Mouse (Mus musculus): Measurements from ENCODE around the gene Akap13.

Gene Akap13

DNA sequence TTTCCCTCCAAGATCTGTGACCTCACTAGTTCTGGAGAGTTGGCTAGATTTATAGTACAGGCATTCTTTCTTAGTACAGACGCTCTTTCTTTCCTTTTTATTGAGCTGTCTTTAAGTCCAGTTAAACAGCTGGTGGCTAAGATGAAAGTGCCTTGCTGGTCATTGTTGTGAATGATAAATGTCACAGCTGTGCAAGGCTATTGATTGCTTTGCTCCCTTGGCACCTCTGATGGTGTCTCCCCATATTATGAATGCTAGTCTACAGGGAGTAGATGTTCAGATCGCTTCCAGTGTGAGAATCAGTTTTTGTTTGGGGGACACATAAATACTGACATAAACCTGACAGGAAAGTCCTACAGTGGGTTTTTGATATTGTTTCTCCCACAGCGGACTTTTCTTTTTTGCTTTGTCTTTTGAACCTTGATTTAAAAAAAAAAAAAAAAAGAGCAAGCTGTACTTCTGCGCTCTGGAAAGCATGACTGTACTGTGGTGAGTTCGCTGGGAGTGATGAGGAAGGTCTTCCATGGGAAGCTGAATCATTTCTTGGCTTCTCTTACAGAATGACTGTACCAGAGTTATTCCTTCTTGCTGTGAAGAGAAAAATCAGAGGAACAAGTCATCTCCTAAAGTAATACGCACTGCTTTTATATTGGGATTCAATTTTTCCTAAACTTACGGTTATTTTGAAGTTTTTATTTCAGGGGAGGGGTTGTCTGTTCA is 178.6 kb downstream of the Akap13 start:
- no peak for DNase-seq (ENCODE audit: low spot score)

- no peak for DNase-seq (ENCODE audit: low spot score)
Observed at GRCm38 (mm10) chr7:75638769-75639168, 183.4 kb downstream of the Akap13 start.

- no peak for DNase-seq (ENCODE audit: low spot score)
Observed at GRCm38 (mm10) chr7:75639541-75639940, 184.2 kb downstream of the Akap13 start.

- DNase-seq (ENCODE audit: low spot score) = no peak
Observed at GRCm38 (mm10) chr7:75640074-75640473, 184.7 kb downstream of the Akap13 start.

- no peak for DNase-seq (ENCODE audit: low spot score)
Observed at GRCm38 (mm10) chr7:75640671-75641070, 185.3 kb downstream of the Akap13 start.

DNA sequence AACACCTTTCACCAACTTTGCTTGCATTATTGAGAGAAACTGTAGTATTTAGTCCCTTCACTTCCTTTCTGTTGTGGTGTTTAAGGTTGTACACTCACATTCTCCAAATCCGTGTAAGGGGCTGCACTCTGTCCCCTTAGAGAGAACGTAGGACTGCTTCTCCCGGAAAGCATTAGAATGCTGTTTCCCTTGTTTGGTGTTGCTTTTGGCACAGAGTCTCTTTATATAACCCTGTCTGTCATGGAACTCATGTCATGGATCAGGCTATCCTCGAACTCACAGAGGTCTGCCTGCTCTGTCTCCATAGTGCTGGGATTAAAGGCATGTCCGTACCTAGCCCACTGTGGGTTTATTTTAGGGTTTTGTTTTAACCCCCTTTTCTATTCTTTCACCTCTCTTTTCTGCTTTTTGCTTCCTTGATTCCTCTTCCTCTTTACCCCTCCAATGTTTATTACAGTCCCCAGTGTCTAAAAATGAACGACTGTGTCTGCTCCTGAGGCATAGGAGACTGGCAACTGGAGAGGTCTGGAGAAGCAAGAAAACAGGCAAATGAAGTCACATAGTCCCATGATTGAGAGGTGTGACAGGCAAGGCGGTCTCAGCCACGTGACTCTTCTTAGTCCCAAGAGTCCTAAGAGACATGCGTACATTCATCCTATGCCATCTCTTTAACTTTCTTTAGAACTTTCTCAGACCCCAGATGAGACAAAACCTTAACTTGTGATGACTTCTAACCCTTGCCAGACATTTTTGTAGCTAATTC is 186.3 kb downstream of the Akap13 start:
- no peak for DNase-seq (ENCODE audit: low spot score)

- no peak for DNase-seq (ENCODE audit: low spot score)
Observed at GRCm38 (mm10) chr7:75642178-75642777, 186.9 kb downstream of the Akap13 start.

GRCm38 (mm10) chr7:75642846-75643563 is 187.7 kb downstream of the Akap13 start:
- DNase-seq (ENCODE audit: low spot score) = no peak

GRCm38 (mm10) chr7:75643986-75644385 is 188.7 kb downstream of the Akap13 start:
- no peak for DNase-seq (ENCODE audit: low spot score)

DNA sequence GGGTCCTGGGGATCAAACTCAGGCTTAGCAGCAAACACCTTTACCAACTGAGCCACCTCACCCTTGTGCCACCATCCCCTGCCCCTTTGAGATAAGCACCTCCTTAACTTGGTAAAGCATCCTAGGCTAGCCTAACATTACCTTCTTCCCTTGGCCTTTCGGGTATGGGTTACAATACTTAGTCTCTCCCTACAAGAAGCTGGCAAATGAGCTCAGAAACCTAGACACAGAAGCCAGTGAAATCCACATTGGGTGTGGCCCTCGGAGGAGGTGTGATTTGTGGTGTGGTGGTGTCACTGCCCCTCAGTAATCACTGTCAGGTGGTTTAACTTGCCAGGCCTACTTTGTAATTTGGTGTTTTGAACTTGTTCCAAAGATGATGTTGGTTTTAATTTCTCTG is 189.3 kb downstream of the Akap13 start:
- no peak for DNase-seq (ENCODE audit: low spot score)

GRCm38 (mm10) chr7:75645156-75645933 is 190.0 kb downstream of the Akap13 start:
- no peak for DNase-seq (ENCODE audit: low spot score)

- DNase-seq (ENCODE audit: low spot score) = no peak
Observed at GRCm38 (mm10) chr7:75648051-75648450, 192.7 kb downstream of the Akap13 start.

DNA sequence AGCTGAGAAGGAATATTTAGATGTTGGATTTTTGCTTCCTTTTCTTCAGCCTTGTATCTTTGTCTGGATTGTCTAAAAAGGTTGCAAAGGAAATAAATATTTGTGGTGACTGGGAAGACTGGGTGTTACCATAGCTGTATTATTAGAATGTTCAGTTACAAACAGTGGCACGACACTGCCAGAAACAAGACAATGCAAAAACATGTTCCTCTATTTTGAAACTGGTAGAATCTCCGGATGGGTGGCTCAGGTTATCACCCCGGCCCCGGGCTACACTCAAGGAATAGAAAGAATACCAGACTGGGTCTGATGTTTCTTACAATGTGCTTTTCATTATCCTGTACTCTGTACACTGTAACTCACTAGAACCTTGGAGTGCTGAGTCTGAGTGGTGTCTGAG is 193.6 kb downstream of the Akap13 start:
- no peak for DNase-seq (ENCODE audit: low spot score)

DNA sequence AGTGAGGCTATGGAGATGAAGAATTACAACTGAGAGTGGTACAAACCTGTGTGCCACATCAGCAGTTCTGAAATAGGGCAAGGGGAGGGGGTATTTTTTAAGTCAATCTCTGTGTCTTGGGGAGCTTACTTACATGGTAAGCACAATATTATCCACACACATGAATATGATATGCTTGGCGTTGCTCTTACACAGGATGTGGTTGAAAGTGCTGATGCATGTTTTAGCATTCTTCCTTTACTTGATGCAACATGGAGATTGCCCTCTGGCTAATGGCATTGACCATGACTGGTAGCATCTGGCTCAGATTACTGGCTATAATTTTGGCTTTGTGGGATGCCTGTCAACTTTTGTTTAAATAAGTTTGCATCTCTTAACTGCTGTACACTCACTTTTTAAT is 194.6 kb downstream of the Akap13 start:
- no peak for DNase-seq (ENCODE audit: low spot score)

- DNase-seq (ENCODE audit: low spot score) = no peak
Observed at GRCm38 (mm10) chr7:75653684-75654317, 198.5 kb downstream of the Akap13 start.

DNA sequence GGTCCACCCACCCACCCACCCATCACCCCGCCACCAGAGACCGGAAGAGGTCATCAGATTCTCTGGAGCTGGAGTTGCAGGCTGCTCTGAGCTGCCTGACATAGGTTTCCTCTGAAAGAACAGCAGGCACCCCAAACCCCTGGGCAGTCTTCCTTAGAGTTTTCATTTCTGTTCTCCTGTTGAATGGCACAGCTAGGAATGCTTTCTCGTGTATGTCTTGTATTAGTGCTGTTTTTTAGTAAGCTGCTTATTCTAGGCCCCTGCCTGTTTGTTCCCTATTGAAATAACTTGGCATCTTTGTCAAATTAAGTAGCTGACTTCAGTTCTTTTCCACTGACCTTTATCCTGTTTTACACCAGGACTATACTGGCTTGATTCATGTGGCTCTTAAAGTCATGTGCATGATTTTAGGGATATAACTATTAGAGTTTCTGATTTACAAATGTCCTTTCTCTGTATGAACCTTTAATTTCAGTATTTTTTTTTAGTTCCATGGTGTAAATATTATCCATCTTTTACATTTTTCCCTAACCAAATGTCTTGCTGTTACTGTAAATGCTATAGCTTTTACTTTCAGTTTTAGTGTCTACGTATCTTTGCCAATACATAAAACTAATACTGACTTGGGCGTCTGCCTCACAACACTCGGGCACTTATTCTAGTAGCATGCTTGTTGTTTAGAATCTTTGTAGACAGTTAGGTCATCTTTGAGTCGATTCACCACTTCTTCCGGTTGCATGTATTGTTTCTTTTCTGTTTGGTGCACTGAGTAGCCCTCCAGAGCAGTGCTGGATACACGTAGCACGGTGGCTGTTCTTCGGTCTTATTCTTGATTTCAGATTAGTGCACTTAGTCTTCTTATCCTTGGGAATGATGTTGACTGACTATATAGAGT is 200.1 kb downstream of the Akap13 start:
- DNase-seq (ENCODE audit: low spot score) = no peak

DNA sequence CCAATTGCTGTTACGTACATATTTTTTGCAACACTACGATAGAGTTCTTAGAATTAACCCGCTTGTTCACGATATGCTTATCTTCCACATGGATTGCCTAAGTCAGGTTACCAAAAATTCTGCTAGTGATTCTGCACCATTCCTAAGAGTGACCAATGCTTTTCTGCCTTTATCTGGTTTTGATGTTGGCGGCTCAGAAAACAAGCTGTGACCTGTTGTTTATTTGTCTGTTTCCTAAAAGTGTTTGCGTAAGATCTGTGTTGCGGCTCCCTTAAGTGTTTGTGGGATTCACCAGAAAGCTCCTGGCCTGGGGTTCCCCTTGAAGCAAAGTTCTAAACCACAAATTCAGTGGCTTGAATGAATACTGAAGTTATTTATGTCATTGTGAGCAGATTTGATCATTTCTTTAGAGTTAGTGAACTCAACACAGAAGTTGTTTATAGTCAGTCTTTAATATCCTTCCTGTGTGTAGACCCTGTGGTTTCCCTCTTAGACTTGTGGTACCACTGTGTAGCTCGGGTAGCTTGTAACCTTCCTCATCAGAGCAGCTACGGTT is 201.0 kb downstream of the Akap13 start:
- DNase-seq (ENCODE audit: low spot score) = no peak

- DNase-seq (ENCODE audit: low spot score) = no peak
Observed at GRCm38 (mm10) chr7:75656896-75657295, 201.6 kb downstream of the Akap13 start.

- no peak for DNase-seq (ENCODE audit: low spot score)
Observed at GRCm38 (mm10) chr7:75664455-75664854, 209.1 kb downstream of the Akap13 start.

DNA sequence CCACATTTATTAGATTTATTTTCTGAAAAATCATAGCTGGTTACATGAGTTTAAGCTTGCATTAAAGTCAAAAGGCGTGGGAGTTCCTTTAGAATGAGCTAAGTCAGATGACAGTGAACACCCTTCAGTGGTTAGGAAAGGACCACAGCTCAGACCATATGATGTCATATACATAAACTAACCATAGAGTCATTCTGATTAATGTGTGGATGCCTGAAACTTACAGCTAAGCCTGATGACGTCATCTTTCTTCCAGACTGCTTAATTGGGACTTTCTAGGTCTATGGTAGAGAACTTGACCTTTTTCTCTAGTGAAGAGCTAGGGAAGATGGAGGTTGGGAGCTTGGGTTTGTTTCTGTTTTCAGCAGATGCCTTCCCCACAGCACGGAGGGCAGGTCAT is 211.6 kb downstream of the Akap13 start:
- DNase-seq (ENCODE audit: low spot score) = no peak
